Mouse (Mus musculus) heart, embryonic 14.5 days (tissue): ENCODE data around the gene 1110002E22Rik. TPM values are rescaled to one million over a fixed set of nuclear protein-coding genes. Genes with fewer than 3 reads are reported as not detected.

Experiments used
- ATAC-seq: fragments of 200-750 bp; cut with Nextera tagmentation; 2 replicates; pipeline ENCODE4 v1.8.0; 2017; ENCODE audit warnings: low read depth, moderate TSS enrichment; ENCODE audit not compliant: insufficient number of reproducible peaks, insufficient read depth, low FRiP score
- H3K27ac ChIP-seq, 2 experiments: fragments of 200-500 bp in 1 of 2; fragments of 300-500 bp in 1 of 2; sonication (generic) in 1 of 2; replicated peaks in 1 of 2; 2 replicates each; pipeline ENCODE4 v1.5.1; 2012 to 2014; ENCODE audit warnings: low read depth in 2 of 2, low read length in 2 of 2, control low read depth in 1 of 2, mild to moderate bottlenecking in 1 of 2, mixed read lengths in 1 of 2; ENCODE audit not compliant: control insufficient read depth in 1 of 2, insufficient read depth in 1 of 2
- H3K27me3 ChIP-seq: fragments of 300-500 bp; sonication (generic); 2 replicates; pipeline ENCODE4 v1.6.1; 2014; ENCODE audit warnings: mild to moderate bottlenecking, low read length, control low read depth; ENCODE audit not compliant: control insufficient read depth, insufficient read depth
- H3K36me3 ChIP-seq: fragments of 300-500 bp; sonication (generic); 2 replicates; pipeline ENCODE4 v1.6.1; 2014; ENCODE audit warnings: mild to moderate bottlenecking, control low read depth, low read length, mixed read lengths; ENCODE audit not compliant: control insufficient read depth, insufficient read depth
- H3K4me1 ChIP-seq, 2 experiments: fragments of 200-500 bp in 1 of 2; fragments of 300-500 bp in 1 of 2; sonication (generic) in 1 of 2; 2 replicates each; pipeline ENCODE4 v1.6.1; 2012 to 2014; ENCODE audit warnings: low read length in 2 of 2, control low read depth in 1 of 2, mixed read lengths in 1 of 2; ENCODE audit not compliant: control insufficient read depth in 2 of 2, insufficient read depth in 2 of 2
- H3K4me2 ChIP-seq: fragments of 300-500 bp; sonication (generic); 2 replicates; pipeline ENCODE4 v1.6.1; 2014; ENCODE audit warnings: mild to moderate bottlenecking, low read length
- H3K4me3 ChIP-seq, 2 experiments: fragments of 200-500 bp in 1 of 2; fragments of 300-500 bp in 1 of 2; sonication (generic) in 1 of 2; 2 replicates each; pipeline ENCODE4 v1.5.1; 2012 to 2014; ENCODE audit warnings: low read length in 2 of 2, mild to moderate bottlenecking in 2 of 2, control low read depth in 1 of 2, low read depth in 1 of 2, moderate library complexity in 1 of 2; ENCODE audit not compliant: control insufficient read depth in 1 of 2, insufficient read depth in 1 of 2
- H3K9ac ChIP-seq: fragments of 300-500 bp; sonication (generic); 2 replicates; pipeline ENCODE4 v1.6.1; 2014; ENCODE audit warnings: mild to moderate bottlenecking, low read length
- H3K9me3 ChIP-seq: fragments of 300-500 bp; sonication (generic); 2 replicates; pipeline ENCODE4 v1.6.1; 2016; ENCODE audit warnings: low read length, control low read depth; ENCODE audit not compliant: control insufficient read depth
- WGBS: fragments of 180-500 bp; shearing (Covaris S2); extraction: QIAGEN DNeasy Blood & Tissue Kit; methylation state at CpG from one replicate; pipeline ENCODE4 v1.1.7; 2014; 5-methylcytosine and 5-hydroxymethylcytosine counted together
- polyA plus RNA-seq: library from polyadenylated mRNA; unstranded; fragments of >200 nt; fragmentation: Nextera tagmentation; extraction: Ambion mirVana; gene quantifications from 2 replicates; pipeline ENCODE4 v1.2.1, GENCODE M21; 2014

The 1110002E22Rik gene
- polyA plus RNA-seq, 1 experiment from 2014 or later: 16.5 TPM

- no peak for ATAC-seq
- Histone ChIP-seq H3K4me1 (peaks cover 22 to 34% of the 10 kb centered on the region in 2 experiments), H3K36me3 (no peaks in the 10 kb centered on the region), H3K27me3 (no peaks in the 10 kb centered on the region), H3K9ac (no peak overlapping the region), H3K4me2 (no peak overlapping the region), H3K27ac (no peak overlapping the region), H3K9me3 (no peaks in the 10 kb centered on the region), H3K4me3 (no peak overlapping the region)
- WGBS: 91% methylated on average over 2 of the region's 2 CpGs
Observed at GRCm38 (mm10) chr3:138121461-138121860, 56.6 kb downstream of the 1110002E22Rik start.

- 71% methylated on average over 10 of the region's 10 CpGs for WGBS
- no peak for ATAC-seq
- Histone ChIP-seq H3K27me3 (no peaks in the 10 kb centered on the region), H3K4me2 (no peak overlapping the region), H3K9me3 (no peaks in the 10 kb centered on the region), H3K27ac (no peak overlapping the region), H3K4me1 (peaks cover 12 to 14% of the 10 kb centered on the region in 2 experiments), H3K4me3 (no peak overlapping the region), H3K9ac (no peak overlapping the region), H3K36me3 (no peaks in the 10 kb centered on the region)
Observed at GRCm38 (mm10) chr3:138123842-138124241, 59.0 kb downstream of the 1110002E22Rik start.

GRCm38 (mm10) chr3:138129110-138129509 lies 64.3 kb downstream of the 1110002E22Rik start:
- Histone ChIP-seq H3K36me3 (no peaks in the 10 kb centered on the region), H3K4me1 (peaks cover 2 to 6% of the 10 kb centered on the region in 2 experiments; a peak in 2 of 4 replicates), H3K4me3 (no peak overlapping the region), H3K9ac (no peak overlapping the region), H3K4me2 (no peak overlapping the region), H3K27ac (no peak overlapping the region), H3K9me3 (no peaks in the 10 kb centered on the region), H3K27me3 (no peaks in the 10 kb centered on the region)
- WGBS: 71% methylated on average over 6 of the region's 6 CpGs
- no peak for ATAC-seq

GRCm38 (mm10) chr3:138130692-138131091 lies 65.8 kb downstream of the 1110002E22Rik start:
- no peak overlapping the region for H3K9ac ChIP-seq
- no peaks in the 10 kb centered on the region for H3K36me3 ChIP-seq
- ATAC-seq: no peak
- H3K4me3 ChIP-seq: no peak overlapping the region
- WGBS: 69% methylated on average over 1 of the region's 1 CpGs
- no peaks in the 10 kb centered on the region for H3K27me3 ChIP-seq
- no peak overlapping the region for H3K4me2 ChIP-seq
- H3K9me3 ChIP-seq: no peaks in the 10 kb centered on the region
- no peak overlapping the region for H3K27ac ChIP-seq
- peaks cover 2 to 6% of the 10 kb centered on the region in 2 experiments; a peak in 2 of 4 replicates for H3K4me1 ChIP-seq

Other genes with a start within 250 kb of the 1110002E22Rik start
- gene H2afz, start 200.6 kb upstream of the 1110002E22Rik start, polyA plus RNA-seq: 992 and 1,071 TPM in 2 replicates
- gene Dnajb14, start 197.4 kb upstream of the 1110002E22Rik start, polyA plus RNA-seq: 10.2 and 13.2 TPM in 2 replicates
- 103 and 116 TPM in 2 replicates for gene Lamtor3, start 146.5 kb upstream of the 1110002E22Rik start, polyA plus RNA-seq
- 21.3 and 22.8 TPM in 2 replicates for gene Dapp1, start 83.5 kb upstream of the 1110002E22Rik start, polyA plus RNA-seq
- gene Gm5105, start 2.3 kb downstream of the 1110002E22Rik start, polyA plus RNA-seq: 0.57 and 0.89 TPM in 2 replicates
- gene Trmt10a, start 78.4 kb downstream of the 1110002E22Rik start, polyA plus RNA-seq: 7.0 and 7.7 TPM in 2 replicates
- 6.9 and 7.5 TPM in 2 replicates for gene Mttp, start 79.9 kb downstream of the 1110002E22Rik start, polyA plus RNA-seq
- gene 4930579F01Rik, start 128.8 kb downstream of the 1110002E22Rik start, polyA plus RNA-seq: not detected in 2 replicates
- not detected in 2 replicates for gene Adh7, start 152.7 kb downstream of the 1110002E22Rik start, polyA plus RNA-seq
- 3.6 and 6.5 TPM in 2 replicates for gene Adh1, start 195.9 kb downstream of the 1110002E22Rik start, polyA plus RNA-seq
- gene Adh6a, start 248.2 kb downstream of the 1110002E22Rik start, polyA plus RNA-seq: not detected in 2 replicates